ENCODE assay signal across 13 mouse cellular contexts in genomic region chr6:136612312-136612711, GRCm38 (mm10). TPM values are rescaled to one million over a fixed set of nuclear protein-coding genes. Genes with fewer than 3 reads are reported as not detected.
DNase-seq lines count a peak whose midpoint lies in the region; ATAC-seq and TF ChIP-seq lines count a peak whose summit lies in the region.
"Had no signal": no experiment of that assay in that cellular context is flagged by ENCODE, and none has a peak within 500 bp of the region (broad histone marks: within the 10 kb centered on the region; RNA-seq: fewer than 3 reads in every experiment).

No protein-coding gene starts in this region.

- peak; percentile 7 for DNase-seq in embryo, embryonic 10.5 days (ENCODE audit: low spot score)
- no peak for DNase-seq in embryo, embryonic 10 days (ENCODE audit: low spot score)
- peak; percentile 6 for DNase-seq in limb, embryonic 14.5 days (ENCODE audit: low spot score)
- DNase-seq in limb, embryonic 10.5 days (ENCODE audit: low spot score): no peak
- peak; percentile 32 for DNase-seq in MEL (ENCODE audit: low read depth, low spot score)
- DNase-seq in right cerebral cortex, postnatal 14 days: no peak
- DNase-seq in embryo, embryonic 11 days: no peak
- DNase-seq: kidney, postnatal 4 days; liver; lung, postnatal 4 days; right cerebral cortex, adult 18-20 months; thymus, adult 18-20 months had no signal

- peaks cover 8% of the 10 kb centered on the region; the same call in 1 of the 2 replicates for H3K9me3 ChIP-seq in limb, embryonic 14.5 days (ENCODE audit: control insufficient read depth, low read length)
- H3K9me3 ChIP-seq in limb, embryonic 10.5 days (replicated peaks): no peaks in the 10 kb centered on the region
- H3K9me3 ChIP-seq in MEL (replicated peaks; ENCODE audit: insufficient read depth, low read length): no peaks in the 10 kb centered on the region

- no peak overlapping the region for H3K9ac ChIP-seq in limb, embryonic 14.5 days (ENCODE audit: low read depth, low read length, severe bottlenecking)
- no peak overlapping the region for H3K9ac ChIP-seq in MEL (ENCODE audit: control insufficient read depth, low read depth, low read length, poor library complexity, severe bottlenecking)

- WGBS in limb, embryonic 14.5 days: 98% methylated on average over 3 of the region's 3 CpGs
- WGBS in limb, embryonic 10.5 days: 98% methylated on average over 3 of the region's 3 CpGs

- ATAC-seq in limb, embryonic 14.5 days (ENCODE audit: low FRiP score, low read depth): no peak
- ATAC-seq in megakaryocyte progenitor cell, adult 5-6 weeks (replicated peaks; ENCODE audit: poor library complexity): peak; percentile 40; the same call in 1 of the 2 replicates

- no peaks in the 10 kb centered on the region for H3K4me1 ChIP-seq in limb, embryonic 14.5 days (ENCODE audit: control insufficient read depth, insufficient read depth, low read length)
- H3K4me1 ChIP-seq in limb, embryonic 10.5 days: no peaks in the 10 kb centered on the region
- H3K4me1 ChIP-seq in MEL (ENCODE audit: control insufficient read depth in 1 of 2, insufficient read depth in 2 of 2, low read length in 2 of 2): no peaks in the 10 kb centered on the region

- no peak for TF ChIP-seq POLR2A in limb, embryonic 14.5 days (IDR thresholded peaks at IDR 0.05; ENCODE audit: borderline replicate concordance, extremely low read depth, insufficient read depth, insufficient read length)
- TF ChIP-seq POLR2A in MEL (IDR thresholded peaks at IDR 0.05; ENCODE audit: control insufficient read depth in 1 of 2, insufficient read depth in 1 of 2, low read depth in 1 of 2, low read length in 2 of 2, poor library complexity in 1 of 2): no peak

- TF ChIP-seq RAD21 in MEL (IDR thresholded peaks at IDR 0.05; ENCODE audit: low read depth, low read length): no peak

- no peaks in the 10 kb centered on the region for H3K79me2 ChIP-seq in MEL (ENCODE audit: control insufficient read depth, insufficient read depth, low read length, poor library complexity)

- no peak overlapping the region for H3K4me3 ChIP-seq in limb, embryonic 14.5 days (replicated peaks; ENCODE audit: low read length)
- no peak overlapping the region for H3K4me3 ChIP-seq in limb, embryonic 10.5 days
- no peak overlapping the region for H3K4me3 ChIP-seq in MEL (ENCODE audit: control insufficient read depth in 1 of 2, insufficient read depth in 1 of 2, low read depth in 2 of 2, low read length in 2 of 2)

- no peak overlapping the region for H3K4me2 ChIP-seq in limb, embryonic 14.5 days (replicated peaks; ENCODE audit: low read depth, low read length, severe bottlenecking)

- H3K27me3 ChIP-seq in limb, embryonic 14.5 days (ENCODE audit: control insufficient read depth, insufficient read depth, low read length): no peaks in the 10 kb centered on the region
- H3K27me3 ChIP-seq in limb, embryonic 10.5 days (ENCODE audit: low read depth, poor library complexity, severe bottlenecking): no peaks in the 10 kb centered on the region
- no peaks in the 10 kb centered on the region for H3K27me3 ChIP-seq in MEL (ENCODE audit: control insufficient read depth in 1 of 2, insufficient read depth in 2 of 2, low read length in 2 of 2)

- peaks cover 35% of the 10 kb centered on the region for H3K36me3 ChIP-seq in limb, embryonic 14.5 days (ENCODE audit: control insufficient read depth, insufficient read depth, low read length)
- H3K36me3 ChIP-seq in limb, embryonic 10.5 days: peaks cover 43% of the 10 kb centered on the region
- H3K36me3 ChIP-seq in MEL (ENCODE audit: control insufficient read depth in 1 of 2, insufficient read depth in 2 of 2, low read length in 2 of 2): peaks cover 0 to 4% of the 10 kb centered on the region in 2 experiments; a peak in 2 of 4 replicates

- H3K27ac ChIP-seq in limb, embryonic 14.5 days (replicated peaks; ENCODE audit: low read depth, low read length): no peak overlapping the region
- H3K27ac ChIP-seq in limb, embryonic 10.5 days: no peak overlapping the region
- no peak overlapping the region for H3K27ac ChIP-seq in MEL (ENCODE audit: control insufficient read depth, low read depth, low read length)

- peak in 2 of 3 experiments; percentile 24 to 34; a peak in 3 of 6 replicates for TF ChIP-seq CTCF in MEL (IDR thresholded peaks at IDR 0.05 in 2 of 3, conservative IDR thresholded peaks at IDR 0.05 in 1 of 3; ENCODE audit: control insufficient read depth in 1 of 3, insufficient read depth in 1 of 3, low read depth in 2 of 3, low read length in 3 of 3, poor library complexity in 1 of 3, severe bottlenecking in 1 of 3)

- no peak for TF ChIP-seq EP300 in MEL (IDR thresholded peaks at IDR 0.05; ENCODE audit: low read depth in 1 of 2, low read length in 2 of 2)

TF ChIP-seq in MEL, 35 proteins besides CTCF, POLR2A, EP300 and RAD21:
- TF ChIP-seq ZMIZ1 (IDR thresholded peaks at IDR 0.05; ENCODE audit: low read depth, low read length) (no peak), SIN3A (IDR thresholded peaks at IDR 0.05; ENCODE audit: low read length) (no peak), ELF1 (IDR thresholded peaks at IDR 0.05; ENCODE audit: low read depth, low read length) (no peak), ETS1 (IDR thresholded peaks at IDR 0.05; ENCODE audit: low read depth, low read length) (no peak), TBP (IDR thresholded peaks at IDR 0.05; ENCODE audit: low read depth, low read length) (no peak), POLR2AphosphoS2 (IDR thresholded peaks at IDR 0.05; ENCODE audit: low read length) (no peak), E2F4 (IDR thresholded peaks at IDR 0.05; ENCODE audit: borderline replicate concordance, low read depth, low read length) (no peak), ZNF384 (IDR thresholded peaks at IDR 0.05; ENCODE audit: low read depth, low read length) (no peak), RCOR1 (IDR thresholded peaks at IDR 0.05; ENCODE audit: low read depth, low read length) (no peak), MAZ (IDR thresholded peaks at IDR 0.05; ENCODE audit: low read depth, low read length) (no peak), ZC3H11A (IDR thresholded peaks at IDR 0.05; ENCODE audit: low read depth, low read length) (no peak), JUND (IDR thresholded peaks at IDR 0.05; ENCODE audit: low read depth, low read length) (no peak)

RNA-seq across cellular contexts. Expression of gene Plbd1, which starts 49.4 kb away (rescaled TPM):
- 4.0 and 5.6 TPM in 2 replicates for polyA plus RNA-seq in limb, embryonic 14.5 days (2012; rRNA removed)
- polyA plus RNA-seq in limb, embryonic 14.5 days (2014; fragmentation: Nextera tagmentation; extraction: Ambion mirVana): 14.3 and 19.8 TPM in 2 replicates
- 0.63 and 1.4 TPM in 2 replicates for polyA plus RNA-seq in limb, embryonic 10.5 days (2016; fragmentation: Nextera tagmentation; extraction: Ambion mirVana)
- total RNA-seq in MEL (2012; rRNA removed): not detected in 2 replicates
- not detected for polyA plus RNA-seq in MEL (2012; ENCODE audit: insufficient read depth in 1 of 2, insufficient read length in 2 of 2, low read depth in 1 of 2, low replicate concordance in 2 of 2, missing spikeins in 1 of 2)
- total RNA-seq in megakaryocyte progenitor cell, adult 5-6 weeks (2015): 12.0 and 16.3 TPM in 2 replicates
- total RNA-seq in megakaryocyte progenitor cell, adult 5-6 weeks (2017): 10.5 and 10.8 TPM in 2 replicates

Comparison
In these comparisons a context has a peak if more than half of its experiments do, and no peak if none do; other contexts are left out.
1. DNase-seq: peak in embryo, embryonic 10.5 days (single experiment), limb, embryonic 14.5 days (single experiment) and MEL (single experiment); none in embryo, embryonic 10 days (single experiment), limb, embryonic 10.5 days (single experiment), right cerebral cortex, postnatal 14 days (single experiment) and embryo, embryonic 11 days (single experiment).